Comparison of ENCODE assay signal across 8 mouse cellular contexts in the genomic region with DNA sequence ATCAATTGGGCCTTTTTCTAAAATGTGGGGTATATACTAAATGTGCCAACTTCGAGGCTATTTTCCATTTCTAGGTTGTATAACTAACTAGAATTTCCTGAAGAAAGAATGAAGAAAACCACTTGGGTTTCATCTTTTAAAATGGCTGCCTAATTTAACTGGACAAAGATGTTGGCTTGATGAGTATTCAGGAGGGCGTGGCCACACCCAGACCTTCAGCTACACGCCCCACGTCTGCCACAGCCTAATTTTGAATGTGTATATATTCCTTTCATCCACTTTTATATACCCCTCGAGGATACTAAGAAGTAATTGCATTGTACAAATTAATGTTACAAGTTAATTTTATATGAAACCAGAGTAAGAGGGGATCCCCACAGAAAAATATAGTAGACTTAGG. TPM values are rescaled to one million over a fixed set of nuclear protein-coding genes. Genes with fewer than 3 reads are reported as not detected.
A peak's percentile ranks its signal among the peaks of the same experiment; 100 is the strongest.
DNase-seq lines count a peak whose midpoint lies in the region; ATAC-seq lines count a peak whose summit lies in the region.
"Had no signal": no experiment of that assay in that cellular context is flagged by ENCODE, and none has a peak within 500 bp of the region (broad histone marks: within the 10 kb centered on the region; RNA-seq: fewer than 3 reads in every experiment).

No protein-coding gene starts in this region.

- no peak overlapping the region for H3K27ac ChIP-seq in hindbrain, embryonic 12.5 days
- H3K27ac ChIP-seq in hindbrain, embryonic 16.5 days (ENCODE audit: low read depth, low read length) = no peak overlapping the region
- H3K27ac ChIP-seq in embryonic facial prominence, embryonic 12.5 days = no peak overlapping the region; the same call in 1 of the 2 replicates
- H3K27ac ChIP-seq in limb, embryonic 13.5 days = peak overlapping the region; percentile 94

- no peaks in the 10 kb centered on the region for H3K36me3 ChIP-seq in hindbrain, embryonic 12.5 days
- H3K36me3 ChIP-seq in hindbrain, embryonic 16.5 days (ENCODE audit: control insufficient read depth, insufficient read depth, low read length) = no peaks in the 10 kb centered on the region
- H3K36me3 ChIP-seq in embryonic facial prominence, embryonic 12.5 days = peaks cover 9% of the 10 kb centered on the region
- H3K36me3 ChIP-seq in limb, embryonic 13.5 days = peaks cover 17% of the 10 kb centered on the region

- DNase-seq in NIH3T3 (ENCODE audit: low read depth) = peak; percentile 85
- DNase-seq in cerebellum, postnatal 10 days = no peak
- DNase-seq in testis, postnatal 14 days (ENCODE audit: low spot score) = no peak
- DNase-seq: adrenal gland, postnatal 25 days had no signal

- 72% methylated on average over 5 of the region's 5 CpGs for WGBS in hindbrain, embryonic 12.5 days
- 72% methylated on average over 5 of the region's 5 CpGs for WGBS in hindbrain, embryonic 16.5 days
- 48% methylated on average over 5 of the region's 5 CpGs for WGBS in embryonic facial prominence, embryonic 12.5 days
- WGBS in limb, embryonic 13.5 days = 42% methylated on average over 5 of the region's 5 CpGs

- H3K9me3 ChIP-seq in hindbrain, embryonic 12.5 days (replicated peaks) = no peaks in the 10 kb centered on the region
- no peaks in the 10 kb centered on the region for H3K9me3 ChIP-seq in hindbrain, embryonic 16.5 days (ENCODE audit: control insufficient read depth, low read length)
- H3K9me3 ChIP-seq in embryonic facial prominence, embryonic 12.5 days = no peaks in the 10 kb centered on the region
- no peaks in the 10 kb centered on the region for H3K9me3 ChIP-seq in limb, embryonic 13.5 days

- no peak for ATAC-seq in hindbrain, embryonic 12.5 days (ENCODE audit: low FRiP score)
- ATAC-seq in hindbrain, embryonic 16.5 days = no peak
- ATAC-seq in embryonic facial prominence, embryonic 12.5 days (ENCODE audit: insufficient number of reproducible peaks, insufficient read depth, low FRiP score, low TSS enrichment) = no peak
- no peak for ATAC-seq in limb, embryonic 13.5 days (ENCODE audit: low FRiP score, low read depth)

- peaks cover 10% of the 10 kb centered on the region for H3K4me1 ChIP-seq in hindbrain, embryonic 12.5 days
- peaks cover 8% of the 10 kb centered on the region for H3K4me1 ChIP-seq in hindbrain, embryonic 16.5 days (ENCODE audit: control insufficient read depth, insufficient read depth, low read depth, low read length)
- H3K4me1 ChIP-seq in embryonic facial prominence, embryonic 12.5 days = peaks cover 26% of the 10 kb centered on the region
- H3K4me1 ChIP-seq in limb, embryonic 13.5 days = peaks cover 47% of the 10 kb centered on the region

- no peaks in the 10 kb centered on the region for H3K27me3 ChIP-seq in hindbrain, embryonic 12.5 days
- peaks cover 7% of the 10 kb centered on the region; the same call in 1 of the 2 replicates for H3K27me3 ChIP-seq in hindbrain, embryonic 16.5 days (replicated peaks; ENCODE audit: control insufficient read depth, insufficient read depth, low read length)
- no peaks in the 10 kb centered on the region for H3K27me3 ChIP-seq in embryonic facial prominence, embryonic 12.5 days
- H3K27me3 ChIP-seq in limb, embryonic 13.5 days = no peaks in the 10 kb centered on the region

- H3K4me2 ChIP-seq in hindbrain, embryonic 12.5 days (replicated peaks) = peak overlapping the region; percentile 74
- no peak overlapping the region for H3K4me2 ChIP-seq in hindbrain, embryonic 16.5 days (ENCODE audit: low read length)
- H3K4me2 ChIP-seq in embryonic facial prominence, embryonic 12.5 days (replicated peaks) = peak overlapping the region; percentile 65
- peak overlapping the region; percentile 72 for H3K4me2 ChIP-seq in limb, embryonic 13.5 days (replicated peaks)

- H3K9ac ChIP-seq in hindbrain, embryonic 12.5 days = no peak overlapping the region
- no peak overlapping the region for H3K9ac ChIP-seq in hindbrain, embryonic 16.5 days (ENCODE audit: low read depth, low read length)
- H3K9ac ChIP-seq in embryonic facial prominence, embryonic 12.5 days = peak overlapping the region; percentile 61; the same call in 1 of the 2 replicates
- peak overlapping the region; percentile 83 for H3K9ac ChIP-seq in limb, embryonic 13.5 days

- H3K4me3 ChIP-seq in hindbrain, embryonic 12.5 days = peak overlapping the region; percentile 34
- no peak overlapping the region for H3K4me3 ChIP-seq in hindbrain, embryonic 16.5 days (ENCODE audit: low read length)
- peak overlapping the region; percentile 49 for H3K4me3 ChIP-seq in embryonic facial prominence, embryonic 12.5 days
- H3K4me3 ChIP-seq in limb, embryonic 13.5 days = peak overlapping the region; percentile 63

RNA-seq across cellular contexts. Expression of a gene that starts 2.2 kb away (rescaled TPM):
- polyA plus RNA-seq in hindbrain, embryonic 12.5 days (2016; fragmentation: Nextera tagmentation; extraction: Ambion mirVana) = 384 and 480 TPM in 2 replicates
- 114 and 205 TPM in 2 replicates for polyA plus RNA-seq in hindbrain, embryonic 16.5 days (2015; fragmentation: Nextera tagmentation; extraction: Ambion mirVana)
- 603 and 672 TPM in 2 replicates for polyA plus RNA-seq in embryonic facial prominence, embryonic 12.5 days (2016; fragmentation: Nextera tagmentation; extraction: Ambion mirVana)
- 809 and 883 TPM in 2 replicates for polyA plus RNA-seq in limb, embryonic 13.5 days (2015; fragmentation: Nextera tagmentation; extraction: Ambion mirVana)

Comparison
In these comparisons a context has a peak if more than half of its experiments do, and no peak if none do; other contexts are left out.
1. H3K9ac ChIP-seq: peak in embryonic facial prominence, embryonic 12.5 days (single experiment) and limb, embryonic 13.5 days (single experiment); none in hindbrain, embryonic 12.5 days (single experiment) and hindbrain, embryonic 16.5 days (single experiment).